Mouse (Mus musculus) gastrocnemius, postnatal 14 days (tissue): Measurements from ENCODE around the gene Kcnip3. TPM values are rescaled to one million over a fixed set of nuclear protein-coding genes. Genes with fewer than 3 reads are reported as not detected.

Experiments used
- DNase-seq: peaks from one replicate; pipeline ENCODE4 v3.0.0; 2021; ENCODE audit warnings: mixed read lengths
- intact Hi-C: fragments of 180-260 bp; cut with DNase I; formaldehyde crosslinking; loops from one replicate; pipeline ENCODE4 v1.15.1; 2025; ENCODE audit warnings: low total_unique reads
- total RNA-seq, 2 experiments: library from RNA; stranded (reverse); gene quantifications; 2 replicates each; pipeline ENCODE4 v1.2.3; 2021

The Kcnip3 gene
- total RNA-seq, 2 experiments from 2014 or later = 0.53 to 0.86 TPM

DNA sequence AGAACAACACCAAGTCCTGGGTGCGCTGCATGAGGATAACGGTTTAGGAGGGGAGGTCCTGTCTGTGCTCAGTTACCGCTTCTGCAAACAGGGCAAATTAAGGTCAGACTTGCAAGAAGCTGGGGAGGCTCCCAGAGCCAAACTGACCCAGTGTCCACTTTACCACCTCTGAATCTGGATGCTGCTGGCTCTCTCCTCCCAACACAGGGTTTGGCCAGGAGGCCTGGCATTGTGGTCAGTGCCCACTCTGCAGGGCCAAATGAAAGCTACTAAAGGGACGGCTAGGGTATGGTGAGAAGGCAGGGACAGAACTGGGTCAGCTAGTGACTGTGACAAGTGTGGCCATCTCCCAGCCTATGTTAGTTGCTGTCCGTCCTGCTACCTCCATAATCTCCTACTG is 2.6 kb downstream of the Kcnip3 start:
- intact Hi-C loops = no loop called here
- DNase-seq = no peak

DNA sequence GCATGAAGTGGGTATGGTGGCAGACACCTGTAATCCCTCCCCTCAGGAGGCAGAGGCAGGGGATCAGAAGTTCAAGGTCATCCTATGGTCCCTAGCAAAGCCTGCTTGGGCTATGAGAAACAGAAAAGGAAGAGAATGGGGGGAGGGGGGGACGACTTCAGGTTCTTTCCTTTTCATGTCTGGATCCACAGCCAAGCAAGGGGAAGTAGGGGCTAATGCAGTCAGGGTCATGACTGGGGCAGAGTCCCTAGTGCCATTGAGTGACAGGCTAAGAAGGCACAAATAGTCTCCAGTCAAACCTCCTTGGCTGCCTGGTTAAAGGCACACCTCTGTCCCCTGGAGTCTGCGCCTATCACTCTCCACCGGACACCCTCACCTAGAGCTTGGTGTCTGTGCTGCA is 3.1 kb downstream of the Kcnip3 start:
- DNase-seq = no peak
- intact Hi-C loops = no loop called here

DNA sequence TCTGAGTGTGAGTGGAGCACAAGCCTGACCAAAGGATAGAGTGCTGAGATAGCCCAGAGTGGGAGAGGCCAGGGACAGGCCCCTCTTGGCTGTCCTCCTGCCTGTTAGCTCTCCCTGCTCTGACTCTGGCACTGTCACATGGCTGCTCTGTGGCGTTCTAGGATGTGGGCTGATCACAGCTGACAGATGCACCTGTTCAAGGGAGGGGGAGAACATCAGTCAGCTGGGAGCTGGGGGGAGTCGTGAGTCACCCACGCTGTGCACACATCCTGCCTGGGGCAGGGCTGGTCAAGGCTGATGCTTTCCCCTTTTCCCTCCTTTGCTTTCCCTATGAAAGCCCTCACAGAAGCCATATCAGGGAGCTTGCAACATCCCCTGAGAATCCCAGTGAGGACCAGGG is 3.6 kb downstream of the Kcnip3 start:
- intact Hi-C loops = no loop called here
- peak; percentile 21 for DNase-seq

DNA sequence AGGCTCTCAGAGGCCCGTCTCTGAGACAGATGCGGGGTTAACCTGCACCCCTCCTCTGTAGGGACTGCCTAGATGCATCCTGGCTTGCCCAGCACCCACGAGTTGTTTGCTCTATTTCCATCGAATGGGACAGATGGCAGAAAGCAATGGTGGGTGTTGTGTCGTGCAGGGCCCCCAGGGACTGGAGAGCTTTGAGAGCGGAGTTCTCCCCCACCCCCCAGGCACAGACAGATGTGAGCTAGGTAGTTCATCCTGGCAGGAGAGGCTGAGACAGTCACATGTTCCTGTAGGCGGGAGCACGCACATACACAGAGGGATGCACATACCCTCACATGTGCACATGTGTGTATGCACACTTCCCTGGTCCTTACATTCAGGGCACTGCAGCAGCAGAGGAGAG is 4.8 kb downstream of the Kcnip3 start:
- no peak for DNase-seq
- intact Hi-C loops = no loop called here

DNA sequence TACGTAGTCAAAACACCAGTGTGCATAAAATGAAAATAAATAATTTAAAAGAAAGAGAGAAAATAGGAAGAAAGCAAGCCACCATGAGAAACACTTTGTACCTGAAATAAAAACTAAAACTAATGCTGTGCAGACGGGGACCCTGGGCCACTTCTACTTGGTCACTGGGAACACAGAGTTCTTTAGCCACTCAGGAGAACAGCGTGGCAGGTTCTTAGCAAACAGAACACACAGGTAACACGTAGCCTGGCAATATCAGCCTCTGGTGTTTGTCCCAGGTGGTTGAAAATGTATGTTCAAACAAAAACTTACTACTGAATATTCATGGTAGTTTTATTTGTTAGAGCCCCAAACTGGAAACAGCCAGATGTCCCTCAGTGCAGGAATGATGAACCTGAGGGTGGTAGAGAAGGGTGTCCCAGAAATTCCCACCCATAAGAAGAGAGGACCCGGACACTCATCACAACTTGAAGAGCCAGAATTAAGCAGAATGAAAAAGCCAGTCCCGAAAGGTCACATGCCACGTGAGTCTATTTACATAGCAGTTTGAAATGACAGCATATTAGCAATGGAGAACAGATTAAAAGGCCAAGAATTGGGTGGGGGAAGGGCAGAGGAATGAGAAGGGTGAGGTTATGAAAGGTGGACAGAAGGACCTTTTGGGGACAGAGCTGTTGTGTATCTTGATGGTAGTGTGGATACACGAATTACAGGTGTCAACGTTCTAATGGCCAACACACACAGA is 7.3 kb downstream of the Kcnip3 start:
- DNase-seq = no peak
- intact Hi-C loops = no loop called here

DNA sequence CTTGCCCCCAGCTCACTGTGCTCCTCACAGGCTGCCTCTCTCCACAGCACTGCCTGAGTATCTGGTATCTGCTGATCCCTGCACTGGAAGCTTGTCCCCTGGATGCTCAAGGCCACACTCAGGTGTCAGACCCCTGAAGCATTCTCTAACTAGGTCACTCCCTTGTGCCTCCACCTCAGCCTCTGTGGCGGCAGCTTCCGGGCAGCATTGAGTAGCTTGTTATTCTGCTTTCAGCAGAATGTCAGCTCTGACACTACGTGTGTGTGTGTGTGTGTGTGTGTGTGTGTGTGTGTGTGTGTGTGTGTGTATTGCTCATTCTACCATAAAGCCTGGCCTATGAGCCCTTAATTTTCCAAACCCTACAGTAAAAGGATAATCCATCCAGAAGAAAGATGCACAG is 8.7 kb downstream of the Kcnip3 start:
- no peak for DNase-seq
- intact Hi-C loops = no loop called here

DNA sequence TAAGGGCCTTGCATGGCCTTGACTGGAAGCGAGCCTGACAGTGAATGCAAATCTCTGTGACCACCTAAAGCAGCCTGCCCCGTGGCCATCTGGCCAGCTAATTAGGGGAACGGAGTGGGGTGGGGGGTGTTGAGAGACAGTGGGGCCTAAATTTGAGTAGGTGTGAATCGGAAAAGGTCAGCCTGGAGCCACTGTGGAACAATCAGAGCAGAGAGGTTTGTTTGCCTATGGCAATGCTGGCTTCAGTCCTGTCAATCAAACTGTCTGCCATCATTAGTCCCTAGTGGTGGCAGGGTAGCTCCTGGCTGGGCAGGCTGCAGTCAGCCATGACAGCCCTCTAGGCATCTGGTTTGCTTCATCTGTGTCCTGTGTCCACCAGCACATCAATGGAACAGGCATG is 10.5 kb downstream of the Kcnip3 start:
- DNase-seq = no peak
- intact Hi-C loops = no loop called here

DNA sequence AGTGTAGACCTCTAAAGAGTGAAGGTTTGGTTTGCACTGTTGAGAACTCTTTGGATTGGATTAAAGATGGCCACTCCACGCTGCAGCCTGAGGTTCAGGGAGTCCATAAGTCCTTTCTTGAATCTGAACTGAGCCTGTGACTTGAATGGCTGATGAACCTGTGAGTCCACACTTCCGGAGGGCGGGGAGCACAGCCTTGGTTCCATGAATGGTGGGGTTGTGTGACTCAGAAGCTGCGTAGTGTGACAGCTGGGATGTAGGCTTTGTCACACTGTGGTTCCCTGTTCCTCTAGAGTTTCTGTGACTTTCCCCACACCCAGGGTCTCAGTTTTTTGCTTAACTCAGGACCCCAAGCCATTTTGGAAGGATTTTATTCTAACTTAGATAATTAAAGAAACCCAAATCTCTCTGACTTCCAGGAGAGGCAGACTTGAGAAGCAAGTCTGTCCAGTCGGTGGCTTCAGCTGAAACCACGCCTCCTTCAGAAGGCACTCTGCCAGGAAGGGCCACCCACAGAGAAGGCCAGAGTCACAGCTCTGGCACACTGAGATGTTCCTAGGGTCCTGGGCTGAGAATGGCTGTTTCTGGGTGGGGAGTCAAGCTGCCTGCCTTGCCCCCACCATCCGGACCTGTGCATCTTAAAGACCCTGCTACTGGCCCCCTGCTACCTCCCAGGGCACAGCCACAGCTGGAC is 13.8 kb downstream of the Kcnip3 start:
- no peak for DNase-seq
- intact Hi-C loops = loop anchor here (2.0 kb wide), 1 partner anchor 51 kb away; no protein-coding TSS in a partner anchor

DNA sequence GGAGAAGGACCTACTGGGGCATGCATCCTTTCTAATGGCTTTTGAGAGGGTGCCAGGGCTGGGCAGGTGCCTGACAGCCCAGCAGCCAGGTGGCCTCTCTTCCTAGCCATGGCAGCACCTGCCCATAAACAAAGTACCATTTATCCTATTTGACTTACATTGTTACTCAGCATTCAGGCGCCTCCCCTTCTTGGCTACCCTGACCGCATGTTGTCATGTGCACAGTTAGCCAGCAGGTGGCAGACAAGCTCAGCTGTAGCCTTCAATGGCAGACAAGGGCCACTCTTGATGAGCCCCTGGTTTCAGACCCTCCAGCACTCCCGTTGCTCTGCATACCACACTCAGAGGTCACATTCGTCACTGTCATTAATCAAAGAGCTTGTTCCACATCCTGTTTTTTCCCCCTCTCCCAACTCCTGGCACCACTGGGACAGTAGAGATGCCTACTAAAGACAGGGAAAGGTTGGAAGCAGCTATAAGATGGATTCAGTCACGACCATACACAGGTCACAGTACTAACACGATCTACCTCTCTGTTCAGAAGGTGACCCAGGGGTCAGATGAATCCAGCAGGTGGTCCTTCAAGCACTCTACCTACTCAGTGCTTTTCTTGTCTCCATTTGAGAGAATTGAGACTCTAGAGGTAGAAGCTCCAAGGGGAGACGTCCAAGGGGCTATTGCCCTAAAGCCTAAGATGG is 14.7 kb downstream of the Kcnip3 start:
- intact Hi-C loops = no loop called here
- DNase-seq = peak; percentile 62

DNA sequence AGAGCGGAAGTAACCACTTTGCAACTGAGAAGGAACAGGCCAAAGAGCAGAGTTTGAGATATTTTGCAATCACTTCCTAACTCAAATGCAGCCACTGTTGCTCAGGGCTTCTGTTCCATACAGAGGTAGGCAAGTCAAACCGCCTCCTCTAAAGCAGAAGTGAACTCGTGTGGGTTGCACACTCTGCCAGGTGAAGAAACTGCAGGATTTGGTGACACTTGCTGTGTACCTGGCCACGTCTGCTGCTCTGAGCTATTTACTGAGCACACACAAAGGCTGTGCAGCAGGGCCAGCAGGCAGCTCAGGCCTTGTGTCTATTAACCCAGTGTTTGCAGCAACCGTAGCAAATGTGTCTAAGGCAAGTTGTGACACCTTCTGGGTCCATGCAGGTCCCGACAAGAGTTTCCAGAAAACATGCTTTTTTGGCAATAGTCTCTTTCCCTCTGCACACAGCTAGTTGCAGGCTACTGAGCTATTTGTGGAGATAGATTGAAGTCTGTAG is 15.7 kb downstream of the Kcnip3 start:
- intact Hi-C loops = no loop called here
- no peak for DNase-seq

DNA sequence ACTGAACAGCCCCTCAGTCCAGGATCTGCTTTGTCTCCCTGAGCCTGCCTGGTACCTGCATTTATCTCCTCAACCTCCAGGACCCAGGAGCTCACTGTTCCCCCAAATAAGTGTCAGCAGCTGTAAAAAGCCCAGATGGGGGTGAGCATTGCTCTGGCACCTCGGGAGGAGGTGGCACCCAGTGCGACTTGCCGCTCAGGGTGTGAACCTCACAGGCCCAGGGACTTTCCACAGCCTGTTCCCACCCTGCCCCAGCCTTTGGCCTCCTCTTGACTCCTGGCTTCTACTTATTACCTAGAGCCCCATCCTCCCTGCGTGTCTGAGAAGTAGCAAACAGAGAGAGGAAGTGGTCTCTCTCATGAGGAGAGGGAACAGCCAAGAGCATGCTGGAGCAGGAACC is 16.7 kb downstream of the Kcnip3 start:
- DNase-seq = no peak
- intact Hi-C loops = no loop called here

DNA sequence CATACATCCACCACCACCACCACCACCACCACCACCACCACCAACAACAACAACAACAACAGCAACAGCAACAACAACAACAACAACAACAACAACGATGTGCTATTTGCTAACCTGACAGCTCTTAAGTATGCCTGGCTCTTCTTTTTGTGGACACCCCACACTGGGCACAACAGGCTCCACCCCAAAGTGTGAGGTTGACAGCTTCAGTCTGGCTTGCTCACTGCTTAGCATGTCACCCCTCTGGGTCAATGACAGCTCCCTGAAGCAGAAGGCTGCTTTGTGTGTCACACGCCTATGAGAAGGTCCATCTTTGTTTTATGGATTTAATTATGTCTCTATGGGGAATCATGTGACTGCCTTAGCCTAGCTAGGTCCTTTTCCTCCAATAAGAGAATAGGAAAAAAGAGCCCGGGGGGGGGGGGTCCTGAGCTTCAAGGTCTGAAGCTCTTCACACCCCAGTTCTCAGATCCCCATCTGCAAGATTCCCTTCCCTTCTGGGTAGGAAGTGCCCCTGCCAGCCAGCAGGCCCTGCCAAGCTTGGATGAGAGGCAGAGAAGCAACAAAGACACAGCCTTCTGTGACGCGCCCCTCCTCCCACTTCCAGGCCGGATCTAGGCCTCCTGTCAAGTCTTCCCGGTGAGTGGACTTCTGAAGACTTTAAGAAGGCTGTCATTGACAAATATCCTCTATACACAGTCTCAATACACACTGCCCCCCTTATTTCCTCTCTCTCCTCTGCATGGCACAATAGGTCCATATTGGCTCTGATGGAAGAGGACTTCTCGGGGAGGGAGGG is 17.9 kb downstream of the Kcnip3 start:
- intact Hi-C loops = loop anchor here (2.0 kb wide), 1 partner anchor 43 kb away; no protein-coding TSS in a partner anchor
- no peak for DNase-seq

DNA sequence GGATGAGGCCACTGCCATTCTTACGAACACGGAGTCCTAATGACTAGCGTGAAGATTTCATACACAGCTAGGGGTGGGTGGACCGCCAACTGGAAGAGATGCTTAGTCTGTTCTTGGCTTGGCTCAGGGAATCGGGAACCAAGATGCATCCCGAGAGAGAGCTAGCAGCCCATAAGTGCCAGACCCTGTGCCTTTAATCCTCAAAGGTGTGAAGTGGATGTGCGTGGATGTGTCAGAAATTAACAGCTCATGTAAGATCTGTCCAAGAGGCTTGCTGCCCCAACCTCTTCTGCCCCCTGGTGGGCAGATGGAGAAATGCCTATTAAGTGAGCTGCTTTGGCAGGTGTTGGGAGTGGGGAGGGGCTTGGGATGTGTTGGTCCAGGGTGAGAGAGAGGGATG is 20.8 kb downstream of the Kcnip3 start:
- intact Hi-C loops = no loop called here

DNA sequence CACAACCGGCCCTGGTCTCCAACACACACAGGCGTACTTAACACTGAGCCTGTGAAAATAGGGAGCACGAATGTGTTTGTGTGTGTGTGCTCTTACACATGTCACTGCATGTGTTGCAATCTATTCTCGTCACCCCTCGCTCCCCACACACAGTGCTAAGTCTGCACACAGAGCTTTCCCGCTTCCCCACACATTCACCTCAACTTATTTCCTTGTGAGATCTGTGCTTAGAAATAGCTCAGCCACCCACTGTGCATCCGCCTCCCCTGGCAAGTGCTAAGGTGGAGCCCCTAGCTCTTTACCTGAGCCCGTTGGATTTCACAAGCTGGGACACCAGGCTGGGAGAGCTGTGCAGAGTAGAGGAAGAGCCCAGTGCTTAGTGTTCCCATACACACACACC is 23.1 kb downstream of the Kcnip3 start:
- intact Hi-C loops = no loop called here
- DNase-seq = no peak

More for the DNA sequence above, 20.8 kb downstream of the Kcnip3 start:
- DNase-seq = peak; percentile 63

DNA sequence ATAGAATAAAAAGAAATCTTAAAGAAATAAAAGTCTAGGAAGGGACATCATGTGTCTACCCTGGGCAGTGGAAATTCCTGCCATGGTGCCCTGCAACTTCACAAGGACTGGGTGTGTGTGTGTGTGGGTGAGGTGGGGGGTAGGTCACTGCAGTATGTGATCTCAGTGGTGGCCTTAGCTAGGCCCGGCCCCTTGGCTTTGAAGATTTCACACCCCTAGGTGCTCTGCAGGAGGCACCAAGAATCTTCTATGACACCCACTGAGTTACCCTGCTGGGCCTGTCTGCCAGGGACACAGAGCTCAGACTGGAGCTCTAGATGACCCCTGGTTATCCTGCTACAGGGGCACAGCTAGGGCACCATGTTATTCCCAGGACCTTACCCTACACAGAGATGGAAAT is 25.6 kb downstream of the Kcnip3 start:
- intact Hi-C loops = no loop called here
- no peak for DNase-seq

DNA sequence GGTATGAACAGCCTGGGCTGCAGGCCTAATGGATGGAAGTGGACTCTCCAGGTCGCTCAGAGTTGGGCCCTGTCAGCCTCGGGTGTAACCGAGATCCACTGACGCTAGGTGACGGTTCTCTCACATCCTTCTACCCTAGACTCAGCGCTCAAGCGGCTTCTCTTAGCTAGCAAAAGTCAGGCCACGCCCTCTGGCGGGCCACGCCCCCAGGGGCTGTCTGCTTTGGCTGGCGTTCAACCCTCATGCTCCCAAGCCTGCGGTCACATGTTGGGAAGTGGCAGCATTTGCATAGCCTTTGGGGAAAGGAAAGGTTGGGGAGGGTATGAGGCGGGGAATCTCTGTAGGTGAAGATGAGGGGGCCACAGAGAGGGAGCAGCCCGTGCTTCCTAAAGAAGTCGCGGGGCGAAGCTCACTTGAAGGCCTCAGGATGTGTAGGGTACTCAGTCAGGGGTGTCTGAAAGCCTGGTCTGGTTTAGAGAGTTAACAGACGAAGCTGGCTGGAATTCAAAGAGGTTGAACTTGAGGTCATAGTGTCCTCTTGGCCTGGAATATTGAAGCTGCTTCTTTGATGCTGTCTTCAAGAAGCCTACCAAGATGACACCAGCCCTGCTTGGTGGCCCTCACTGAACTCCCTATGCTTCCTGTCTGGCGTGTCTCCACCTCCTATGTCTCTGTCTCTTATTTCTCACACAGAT is 37.3 kb downstream of the Kcnip3 start:
- peak; percentile 53 for DNase-seq
- intact Hi-C loops = no loop called here

DNA sequence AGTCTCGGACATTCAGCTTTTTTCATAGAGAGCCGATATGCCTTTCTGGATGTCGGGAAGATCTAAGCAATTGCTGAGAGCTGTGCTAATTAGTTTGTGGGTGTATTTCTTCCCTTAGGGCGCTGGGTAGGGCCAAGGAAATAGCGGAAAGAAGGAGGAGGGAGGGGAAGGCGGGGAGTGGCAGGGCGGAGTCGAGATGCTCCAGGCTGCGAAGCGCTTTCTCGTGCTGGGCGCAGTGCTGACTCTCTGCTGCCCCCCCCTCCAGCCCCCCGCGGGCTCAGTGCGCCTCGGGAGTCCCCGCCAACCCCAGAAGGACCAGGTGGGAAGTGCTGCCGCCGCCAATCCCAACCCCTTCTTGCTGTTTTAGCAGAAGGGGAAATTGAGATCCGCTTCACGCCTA is 38.9 kb downstream of the Kcnip3 start:
- DNase-seq = no peak
- intact Hi-C loops = no loop called here

DNA sequence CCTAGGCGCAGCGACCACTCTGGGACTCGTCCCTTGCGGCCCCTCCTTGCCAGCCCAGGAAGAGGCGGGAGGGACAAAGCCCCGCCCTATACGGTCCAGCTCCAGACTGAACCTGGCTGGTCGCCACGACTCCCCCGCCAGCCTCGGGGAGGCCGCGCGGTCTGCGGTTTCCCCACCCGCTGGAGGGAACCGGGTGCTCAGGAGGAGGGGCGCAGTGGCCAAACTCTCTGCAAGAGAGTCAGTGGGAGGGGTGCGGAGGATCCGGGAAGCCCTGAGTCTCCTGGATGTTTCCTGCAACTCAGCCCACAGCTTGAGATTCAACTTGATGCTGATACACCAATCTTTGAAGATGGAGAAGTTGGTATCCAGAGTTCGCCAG is 39.4 kb downstream of the Kcnip3 start:
- intact Hi-C loops = no loop called here
- peak; percentile 74 for DNase-seq

DNA sequence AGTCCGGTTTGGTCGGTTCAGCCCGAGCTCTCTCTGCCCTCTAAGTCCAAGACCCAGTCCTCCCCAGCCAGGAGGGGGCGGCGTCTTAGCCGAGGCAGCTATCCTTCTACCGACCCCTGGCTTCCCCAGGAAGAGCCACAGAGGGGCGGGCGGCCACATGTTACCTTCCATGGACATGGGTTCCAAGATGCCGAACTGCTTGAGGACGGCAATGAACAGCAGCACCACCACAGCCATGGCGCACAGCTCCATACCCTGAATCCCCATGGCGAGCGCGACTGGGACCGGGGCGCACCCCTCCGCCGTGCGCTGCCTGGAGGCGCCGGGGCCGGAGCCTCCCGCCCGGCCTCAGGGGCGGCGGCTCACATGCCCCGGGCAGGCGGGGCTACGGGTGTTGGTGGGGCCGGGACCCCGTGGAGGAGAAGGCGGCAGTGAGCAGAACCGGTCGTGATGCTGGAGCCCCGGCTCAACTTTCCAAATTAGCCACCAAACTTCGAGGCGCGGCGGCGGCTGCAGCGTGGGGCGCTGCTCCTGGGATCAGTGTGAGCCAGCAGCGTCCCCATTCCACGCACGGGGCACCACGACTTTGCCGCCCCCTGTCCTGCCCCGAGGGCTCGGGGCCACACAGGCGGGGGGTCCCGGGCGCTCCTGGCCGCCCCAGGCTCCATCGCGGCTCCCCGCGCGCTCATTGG is 39.9 kb downstream of the Kcnip3 start:
- intact Hi-C loops = no loop called here
- DNase-seq = no peak
